Mouse (Mus musculus) regulatory T cell (primary cell): ENCODE measurements around the gene Nsun4.

Experiments
- in situ Hi-C: fragments of 300-600 bp; cut with MboI, MseI; formaldehyde crosslinking; loops from one replicate; pipeline ENCODE4 v1.15.1; 2025; ENCODE audit warnings: high pct_unique_total_duplicates

The Nsun4 gene

GRCm38 (mm10) chr4:116053399-116053961 is at the start of gene Nsun4:
Nsun4 (minus strand) TSS chr4:116053876.
- in situ Hi-C loops, result loop anchor here (5.0 kb wide), 1 partner anchor 41 kb away; no protein-coding TSS in a partner anchor

- in situ Hi-C loops, result no loop called here
Observed at GRCm38 (mm10) chr4:116100959-116101358, 47.3 kb upstream of the Nsun4 start.

DNA sequence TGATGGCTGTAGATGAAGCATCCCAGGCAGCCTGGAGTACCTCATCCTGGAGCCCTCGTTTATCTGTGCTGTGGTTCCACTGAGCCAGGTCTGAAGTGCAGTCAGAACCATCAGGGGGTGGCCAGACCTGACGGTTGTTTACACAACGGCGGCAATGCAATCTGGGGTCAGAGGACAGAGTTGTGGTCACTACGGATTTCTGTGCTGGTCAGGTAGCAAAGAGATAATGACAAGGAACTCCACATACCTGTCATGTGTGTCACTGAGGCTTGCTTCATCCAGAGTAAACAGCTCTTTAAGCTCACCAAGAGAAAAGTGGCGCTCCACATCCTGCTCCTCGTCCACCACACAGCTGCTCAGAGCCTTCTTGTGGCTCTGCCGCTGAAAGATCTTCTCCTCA is 43.5 kb upstream of the Nsun4 start:
- in situ Hi-C loops, result no loop called here

DNA sequence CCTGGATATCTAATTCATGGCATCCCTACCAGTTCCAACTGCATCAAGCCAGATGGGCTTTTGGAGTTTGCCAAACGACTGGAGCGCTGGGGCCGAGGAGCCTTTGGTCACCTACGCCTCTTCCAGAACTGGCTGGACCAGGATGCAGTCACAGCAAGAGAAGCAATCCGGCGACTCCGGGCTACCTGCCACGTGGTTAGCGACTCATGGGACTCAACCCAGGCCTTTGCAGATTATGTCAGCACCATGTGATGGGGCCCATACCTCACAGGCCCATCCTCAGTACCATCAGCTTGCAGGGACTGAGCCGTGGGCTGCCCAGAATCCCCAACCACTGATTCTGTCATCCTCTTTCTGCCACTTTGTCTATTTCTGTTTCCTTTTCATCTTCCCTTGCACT is 42.6 kb upstream of the Nsun4 start:
- in situ Hi-C loops, result no loop called here

DNA sequence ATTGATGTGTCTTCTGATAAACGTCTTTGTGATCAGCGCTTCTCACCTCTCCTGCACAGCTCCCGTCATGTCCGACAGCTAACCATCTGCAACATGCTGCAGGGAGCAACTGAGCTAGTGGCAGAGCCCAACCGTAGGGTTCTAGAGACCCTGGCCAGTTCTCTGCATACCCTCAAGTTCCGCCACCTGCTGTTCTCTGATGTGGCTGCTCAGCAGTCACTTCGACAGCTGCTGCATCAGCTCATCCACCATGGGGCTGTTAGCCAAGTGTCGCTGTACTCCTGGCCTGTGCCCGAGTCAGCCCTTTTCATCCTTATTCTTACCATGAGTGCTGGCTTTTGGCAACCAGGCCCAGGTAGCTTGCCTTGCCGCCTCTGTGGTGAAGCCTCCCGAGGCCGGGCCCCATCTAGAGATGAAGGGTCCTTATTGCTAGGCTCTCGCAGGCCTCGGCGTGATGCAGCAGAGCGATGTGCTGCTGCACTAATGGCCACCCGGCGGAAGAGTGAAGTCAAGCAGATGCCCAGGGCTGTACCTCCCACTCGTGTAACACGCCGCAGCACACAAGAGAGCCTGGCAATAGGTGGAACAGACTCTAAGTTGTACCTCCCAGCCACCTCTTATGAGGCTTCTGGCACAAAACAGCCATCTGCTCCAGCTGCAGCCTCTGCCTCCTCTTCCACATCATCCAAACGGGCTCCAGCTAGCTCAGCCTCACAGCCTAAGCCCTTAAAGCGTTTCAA is 35.0 kb upstream of the Nsun4 start:
- in situ Hi-C loops, result no loop called here

DNA sequence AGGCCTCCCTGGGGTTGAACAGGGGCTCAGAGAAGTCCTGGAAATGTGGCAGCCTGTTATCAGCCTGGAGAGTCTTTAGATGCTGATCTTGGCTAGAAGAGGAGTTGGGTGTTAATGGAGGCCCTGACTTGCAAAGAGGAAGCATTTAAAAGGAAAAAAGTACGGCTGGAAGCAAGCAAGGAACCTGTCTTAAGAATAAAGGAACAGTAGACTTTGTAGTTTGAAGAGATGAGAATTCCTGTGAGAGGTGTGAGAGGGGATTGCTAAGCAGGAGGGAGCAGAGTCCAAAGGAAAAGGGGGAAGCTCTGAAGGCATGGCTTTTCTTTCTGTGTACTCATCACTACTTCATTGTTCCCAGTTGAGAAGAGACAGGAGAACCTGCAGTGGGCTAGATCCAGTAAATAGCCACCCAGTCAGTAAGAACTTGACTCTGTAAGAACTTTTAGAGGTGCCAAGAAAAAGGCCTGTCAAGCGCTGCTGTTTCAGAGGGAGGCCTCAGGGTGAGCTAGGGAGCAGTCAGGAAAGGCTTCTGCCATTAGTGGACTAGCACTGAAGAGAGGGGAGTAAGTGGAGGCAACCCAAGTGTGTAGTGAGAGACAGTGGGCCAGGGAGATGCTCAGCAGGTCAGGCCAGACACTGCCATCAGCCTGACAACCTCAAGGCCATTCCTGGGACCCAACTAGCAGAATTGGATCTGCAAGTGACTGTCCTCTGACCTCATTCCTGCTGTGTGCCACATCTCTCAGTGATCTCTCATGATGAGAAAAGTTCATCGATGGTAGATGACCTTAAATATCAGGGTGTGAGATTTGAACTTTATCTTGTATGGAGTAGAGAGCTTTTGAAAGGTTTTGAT is 23.8 kb upstream of the Nsun4 start:
- in situ Hi-C loops, result no loop called here

DNA sequence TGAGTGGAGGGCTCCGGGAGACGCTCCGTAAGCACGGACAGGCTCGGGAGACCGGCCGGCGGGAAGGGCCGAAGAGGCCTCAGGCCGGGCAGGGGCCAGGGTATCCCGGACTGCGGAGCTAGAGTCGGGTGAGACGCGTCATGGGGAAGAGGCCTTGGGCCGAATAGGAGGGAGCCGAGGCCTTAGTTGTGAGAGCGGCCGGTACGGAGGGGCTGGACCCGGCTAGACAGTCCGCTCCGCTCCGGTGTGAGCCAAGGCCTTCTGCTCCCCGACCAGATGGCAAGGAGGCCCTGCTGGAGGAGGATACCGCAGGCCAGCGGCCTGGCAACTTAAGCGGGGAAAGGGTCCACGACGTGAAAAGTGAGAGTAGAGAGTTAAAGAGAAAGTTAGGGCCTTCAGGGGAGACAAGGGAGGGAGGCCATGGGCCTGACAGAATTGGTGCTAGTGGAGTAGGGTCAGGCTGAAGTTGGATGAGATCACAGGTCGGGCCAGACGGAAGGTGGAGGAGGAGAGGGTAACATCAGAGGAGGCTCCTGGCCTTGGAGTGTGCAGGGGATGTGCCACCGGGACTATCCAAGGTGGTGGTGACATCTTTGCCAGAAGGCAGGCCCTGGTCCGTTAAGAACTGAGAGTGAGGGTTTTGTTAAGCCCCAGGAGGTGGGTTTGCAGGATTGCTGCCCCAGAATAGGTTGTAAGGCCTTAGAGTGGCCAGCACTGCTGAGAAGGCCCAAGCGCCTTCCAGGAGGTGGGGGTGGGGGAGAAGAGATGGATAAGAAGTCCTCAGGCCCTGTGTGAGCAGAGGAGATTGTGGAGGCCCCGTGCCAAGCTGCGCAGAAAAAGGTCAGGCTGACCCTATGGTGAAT is 22.9 kb upstream of the Nsun4 start:
- in situ Hi-C loops, result no loop called here

DNA sequence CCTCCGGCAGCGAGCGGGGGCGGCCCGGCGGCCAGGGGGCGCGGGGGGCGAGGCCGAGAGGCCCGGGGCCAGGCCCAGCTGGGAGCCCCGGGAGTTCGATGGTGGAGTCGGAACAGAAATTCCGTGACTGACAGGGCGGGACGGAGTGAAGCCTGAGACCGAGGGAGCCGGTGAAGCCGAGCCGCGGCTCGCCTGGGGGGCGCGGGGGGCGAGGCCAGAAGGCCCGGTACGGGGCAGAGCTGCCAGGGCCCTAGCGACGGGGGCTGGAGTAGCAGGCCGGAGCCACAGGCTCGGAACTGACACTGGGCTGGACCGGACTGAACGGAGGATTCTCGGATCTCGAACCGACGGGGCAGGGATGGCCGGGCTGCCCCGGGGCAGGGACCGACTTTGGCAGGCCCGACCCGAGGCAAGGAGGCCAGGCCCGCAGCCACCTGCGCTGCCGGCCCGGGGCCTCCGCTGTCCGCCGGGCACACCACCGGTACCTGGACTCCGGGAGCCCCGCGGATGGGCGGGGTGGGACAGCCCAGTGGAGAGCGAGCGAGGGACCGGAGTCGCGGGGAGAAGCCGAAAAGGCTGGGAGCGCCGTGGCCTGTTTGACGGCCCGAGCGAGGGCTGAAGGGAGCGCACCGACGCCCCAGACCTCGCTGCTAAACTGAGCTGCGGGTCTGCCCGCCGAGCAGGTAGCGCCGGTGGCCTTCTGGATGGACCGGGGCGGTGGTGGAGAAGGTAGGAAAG is 22.1 kb upstream of the Nsun4 start:
- in situ Hi-C loops, result no loop called here

DNA sequence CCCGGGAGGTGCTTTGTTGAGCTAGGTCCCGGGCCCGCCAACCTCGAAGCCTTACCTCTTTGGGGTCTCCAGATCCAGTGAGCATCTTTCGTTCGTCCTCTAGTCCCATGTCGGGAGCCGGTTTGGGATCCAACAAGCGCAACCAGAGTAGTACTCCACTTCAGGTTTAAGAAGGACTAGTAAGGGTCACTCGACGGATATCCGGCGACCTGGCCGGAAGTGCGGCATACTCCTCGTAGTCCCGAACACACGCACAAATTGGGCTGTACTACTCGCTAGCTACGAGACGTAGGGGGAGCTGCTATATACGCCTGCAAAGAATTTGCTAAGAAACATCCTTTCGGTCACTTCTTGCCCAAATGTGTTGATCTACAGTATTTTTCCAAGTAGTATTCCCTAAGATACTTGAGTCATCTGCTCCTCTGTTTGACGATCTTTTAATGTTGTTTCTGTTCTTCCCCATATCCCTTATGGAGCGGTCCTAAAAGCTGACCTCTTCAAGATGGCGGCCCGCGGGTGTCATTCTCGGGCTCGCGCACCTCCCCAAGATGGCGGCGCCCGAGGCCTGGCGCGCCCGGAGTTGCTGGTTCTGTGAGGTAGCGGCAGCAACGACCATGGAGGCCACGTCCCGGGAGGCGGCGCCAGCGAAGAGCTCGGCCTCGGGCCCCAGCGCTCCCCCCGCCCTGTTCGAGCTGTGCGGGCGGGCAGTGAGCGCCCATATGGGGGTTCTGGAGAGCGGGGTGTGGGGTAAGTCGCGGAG is 21.4 kb upstream of the Nsun4 start, which contains the start of the genes Uqcrh and Lrrc41:
Gene Uqcrh (minus strand): TSS at position 211 of the 760 bp plus-strand sequence.
Gene Lrrc41 (plus strand): TSS at position 409 of the 760 bp plus-strand sequence.
- in situ Hi-C loops, result no loop called here

GRCm38 (mm10) chr4:116074145-116074675 is 20.5 kb upstream of the Nsun4 start:
- in situ Hi-C loops, result no loop called here

DNA sequence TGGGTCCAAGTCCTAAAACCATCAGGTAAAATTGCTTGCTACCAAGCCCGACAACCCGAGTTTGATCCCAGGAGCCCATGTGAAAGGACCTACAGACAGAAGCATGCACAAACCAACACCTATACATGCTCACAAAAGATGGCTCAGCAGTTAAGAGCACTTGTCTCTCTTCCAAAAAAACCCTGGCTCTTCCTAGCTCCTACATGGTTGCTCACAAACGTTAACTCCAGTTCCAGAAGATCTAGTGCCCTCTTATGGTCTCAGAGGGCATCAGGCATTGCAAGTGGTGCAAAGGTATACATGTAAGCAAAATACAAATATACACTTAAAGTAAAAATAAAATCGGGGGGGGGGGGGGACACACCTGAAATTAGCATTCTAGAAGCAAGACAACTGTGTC is 19.5 kb upstream of the Nsun4 start:
- in situ Hi-C loops, result no loop called here

GRCm38 (mm10) chr4:116070116-116070515 is 16.4 kb upstream of the Nsun4 start:
- in situ Hi-C loops, result no loop called here

- in situ Hi-C loops, result no loop called here
Observed at GRCm38 (mm10) chr4:116063855-116064254, 10.2 kb upstream of the Nsun4 start.

- in situ Hi-C loops, result no loop called here
Observed at GRCm38 (mm10) chr4:116059012-116059726, 5.5 kb upstream of the Nsun4 start.

DNA sequence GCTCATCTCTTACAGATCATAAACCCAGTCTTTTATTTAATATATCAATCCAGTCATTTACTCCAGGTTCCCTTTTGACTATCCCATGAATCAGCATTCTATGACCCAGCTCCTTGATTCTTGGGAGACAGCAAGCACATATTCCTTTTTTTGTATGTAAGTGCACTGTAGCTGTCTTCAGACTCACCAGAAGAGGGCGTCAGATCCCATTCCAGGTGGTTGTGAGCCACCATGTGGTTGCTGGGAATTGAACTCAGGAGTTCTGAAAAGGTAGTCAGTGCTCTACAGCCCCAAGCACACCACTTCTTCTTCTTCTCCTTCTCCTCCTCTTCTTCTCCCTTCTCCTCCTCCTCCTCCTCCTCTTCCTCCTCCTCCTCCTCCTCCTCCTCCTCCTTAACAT is 3.9 kb upstream of the Nsun4 start:
- in situ Hi-C loops, result no loop called here

DNA sequence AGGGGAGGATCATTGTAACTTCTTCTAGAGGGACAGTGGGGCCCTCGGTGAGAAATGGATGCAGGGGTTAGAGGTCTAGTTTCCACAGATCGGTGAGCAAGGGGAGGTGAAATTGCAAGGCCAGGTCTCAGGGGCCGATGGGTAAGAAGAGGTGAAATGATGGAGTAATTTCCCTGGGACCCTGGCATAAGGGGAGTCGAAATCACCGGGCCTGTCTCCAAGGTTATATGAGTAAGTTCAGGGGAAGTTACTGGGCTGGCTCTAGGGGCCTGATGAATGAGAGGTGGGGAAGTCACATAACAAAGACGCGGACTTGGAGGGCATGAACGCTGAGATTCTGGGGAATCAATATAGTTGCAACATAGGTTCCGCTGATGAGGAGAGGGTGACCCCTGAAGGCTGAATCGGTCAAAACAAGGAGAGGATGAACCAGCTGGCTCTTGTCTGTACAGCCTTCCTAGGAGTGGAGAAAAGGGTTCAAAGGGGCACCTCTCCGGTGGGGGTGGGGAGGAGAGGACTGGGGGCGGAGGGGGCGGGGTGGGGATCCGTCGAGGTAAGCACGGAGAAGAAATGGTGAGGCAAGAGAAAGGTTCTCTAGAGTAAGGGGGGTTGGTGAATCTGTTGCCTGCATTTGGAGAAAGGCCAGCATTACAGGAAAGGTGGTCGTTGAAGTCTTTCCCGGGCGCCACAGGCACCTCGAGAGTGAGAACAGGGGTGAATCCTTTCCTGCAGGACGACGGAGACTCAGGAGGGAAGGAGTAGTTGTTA is 966 bp downstream of the Nsun4 start:
- in situ Hi-C loops, result loop anchor here (5.0 kb wide), 1 partner anchor 40 kb away; no protein-coding TSS in a partner anchor

- in situ Hi-C loops, result no loop called here
Observed at GRCm38 (mm10) chr4:116049211-116049610, 4.5 kb downstream of the Nsun4 start.
